Mouse (Mus musculus): ENCODE measurements at regions not wholly inside any gene's neighbourhood (a gene's known extent, or its start where the extent isn't known, plus 50 kb on each side); places are given as distances from the start of the nearest gene placed in this dataset.

- Histone ChIP-seq H3K4me3 (ENCODE audit: low read length) (no peak overlapping the region), H3K4me2 (ENCODE audit: low read depth, low read length) (no peak overlapping the region), H3K9ac (ENCODE audit: low read length) (no peak overlapping the region), H3K9me3 (replicated peaks; ENCODE audit: control insufficient read depth, low read length) (no peaks in the 10 kb centered on the region), H3K36me3 (ENCODE audit: control insufficient read depth, insufficient read depth) (no peaks in the 10 kb centered on the region), H3K4me1 (ENCODE audit: control insufficient read depth, insufficient read depth, low read length) (peaks cover 2% of the 10 kb centered on the region; the same call in 1 of the 2 replicates), H3K27me3 (ENCODE audit: control insufficient read depth, insufficient read depth, low read length) (no peaks in the 10 kb centered on the region), H3K27ac (ENCODE audit: low read length) (no peak overlapping the region)
- no peak for ATAC-seq (replicated peaks; ENCODE audit: extremely low read depth, insufficient read depth, low FRiP score)
- WGBS = 53% methylated on average over 10 of the region's 10 CpGs
These were observed 138.1 kb upstream of the Rbm19 start for GRCm38 (mm10) chr5:119978096-119978715.

DNA sequence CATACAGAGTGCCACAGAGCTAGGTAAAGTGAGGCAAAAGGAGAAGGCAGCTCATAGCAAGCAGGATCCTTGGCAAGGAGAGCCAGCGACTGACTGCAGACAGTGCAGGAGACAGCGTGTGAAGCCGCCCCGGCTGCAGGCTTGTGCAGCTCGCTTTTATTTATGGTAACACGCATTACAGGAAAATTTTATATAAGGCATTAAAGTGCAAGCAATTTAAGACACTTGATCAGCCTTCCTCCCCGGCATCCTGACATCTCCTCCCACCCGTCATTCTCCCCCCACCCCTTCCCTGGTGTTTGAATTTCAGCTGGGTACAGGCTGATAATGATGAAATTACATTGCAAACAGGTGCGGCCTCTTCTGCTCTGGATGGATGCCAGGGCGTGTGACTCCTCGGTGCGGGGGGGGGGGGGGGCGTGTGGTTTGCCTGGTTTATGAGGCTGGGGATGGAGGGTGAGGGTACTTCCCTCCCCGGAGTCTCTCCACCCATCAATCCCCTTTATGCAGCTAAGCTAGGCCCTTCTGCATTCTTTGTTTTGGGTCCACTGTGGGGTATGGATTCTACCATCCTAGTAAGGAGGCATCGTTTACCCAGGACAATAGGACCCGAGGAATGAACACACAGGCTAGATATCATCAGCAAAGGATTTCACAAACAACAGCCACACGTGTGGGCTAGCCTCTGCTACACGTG is 135.0 kb upstream of the Rbm19 start:
- no peak overlapping the region for H3K4me2 ChIP-seq (ENCODE audit: low read depth, low read length)
- 58% methylated on average over 18 of the region's 18 CpGs for WGBS
- ATAC-seq (replicated peaks; ENCODE audit: extremely low read depth, insufficient read depth, low FRiP score) = 0 out of 2 replicates have a peak, but pooled peaks have one; percentile 32
- no peak overlapping the region for H3K27ac ChIP-seq (ENCODE audit: low read length)
- no peaks in the 10 kb centered on the region for H3K27me3 ChIP-seq (ENCODE audit: control insufficient read depth, insufficient read depth, low read length)
- H3K4me3 ChIP-seq (ENCODE audit: low read length) = no peak overlapping the region
- H3K9ac ChIP-seq (ENCODE audit: low read length) = no peak overlapping the region
- no peaks in the 10 kb centered on the region for H3K36me3 ChIP-seq (ENCODE audit: control insufficient read depth, insufficient read depth)
- peaks cover 2% of the 10 kb centered on the region; the same call in 1 of the 2 replicates for H3K4me1 ChIP-seq (ENCODE audit: control insufficient read depth, insufficient read depth, low read length)
- no peaks in the 10 kb centered on the region for H3K9me3 ChIP-seq (replicated peaks; ENCODE audit: control insufficient read depth, low read length)

DNA sequence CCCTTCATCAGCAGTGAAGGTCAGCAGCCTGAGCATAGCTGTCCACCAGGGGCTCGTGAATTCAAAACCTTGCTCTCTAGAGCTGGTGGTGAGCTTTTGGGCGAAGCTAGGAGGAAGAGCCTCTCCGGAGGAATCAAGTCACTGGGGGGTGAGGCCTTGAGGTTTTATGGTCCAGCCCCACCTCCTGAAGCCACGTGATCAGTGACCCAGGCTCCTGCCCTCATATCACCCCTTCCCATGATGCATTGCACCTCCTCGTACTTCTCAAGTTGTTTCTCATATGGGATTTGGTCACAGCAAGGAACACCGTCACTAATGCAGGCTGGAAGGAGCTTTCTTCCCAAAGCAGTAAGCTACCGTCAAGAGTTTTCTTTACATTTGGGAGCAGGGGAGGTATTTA is 132.1 kb upstream of the Rbm19 start:
- Histone ChIP-seq H3K36me3 (ENCODE audit: control insufficient read depth, insufficient read depth) (no peaks in the 10 kb centered on the region), H3K27ac (ENCODE audit: low read length) (no peak overlapping the region), H3K4me2 (ENCODE audit: low read depth, low read length) (no peak overlapping the region), H3K27me3 (ENCODE audit: control insufficient read depth, insufficient read depth, low read length) (no peaks in the 10 kb centered on the region), H3K9ac (ENCODE audit: low read length) (no peak overlapping the region), H3K4me3 (ENCODE audit: low read length) (no peak overlapping the region), H3K4me1 (ENCODE audit: control insufficient read depth, insufficient read depth, low read length) (peaks cover 7% of the 10 kb centered on the region), H3K9me3 (replicated peaks; ENCODE audit: control insufficient read depth, low read length) (no peaks in the 10 kb centered on the region)
- 74% methylated on average over 7 of the region's 7 CpGs for WGBS
- ATAC-seq (replicated peaks; ENCODE audit: extremely low read depth, insufficient read depth, low FRiP score) = no peak

GRCm38 (mm10) chr5:119992130-119992529 is 124.1 kb upstream of the Rbm19 start:
- ATAC-seq (replicated peaks; ENCODE audit: extremely low read depth, insufficient read depth, low FRiP score) = no peak
- no peaks in the 10 kb centered on the region for H3K9me3 ChIP-seq (replicated peaks; ENCODE audit: control insufficient read depth, low read length)
- no peak overlapping the region for H3K9ac ChIP-seq (ENCODE audit: low read length)
- H3K27me3 ChIP-seq (ENCODE audit: control insufficient read depth, insufficient read depth, low read length) = no peaks in the 10 kb centered on the region
- H3K4me1 ChIP-seq (ENCODE audit: control insufficient read depth, insufficient read depth, low read length) = peaks cover 11% of the 10 kb centered on the region; the same call in 1 of the 2 replicates
- 80% methylated on average over 3 of the region's 3 CpGs for WGBS
- H3K36me3 ChIP-seq (ENCODE audit: control insufficient read depth, insufficient read depth) = no peaks in the 10 kb centered on the region
- no peak overlapping the region for H3K27ac ChIP-seq (ENCODE audit: low read length)
- H3K4me2 ChIP-seq (ENCODE audit: low read depth, low read length) = no peak overlapping the region
- H3K4me3 ChIP-seq (ENCODE audit: low read length) = no peak overlapping the region

GRCm38 (mm10) chr5:119995726-119996125 is 120.5 kb upstream of the Rbm19 start:
- Histone ChIP-seq H3K27me3 (ENCODE audit: control insufficient read depth, insufficient read depth, low read length) (no peaks in the 10 kb centered on the region), H3K9ac (ENCODE audit: low read length) (no peak overlapping the region), H3K9me3 (replicated peaks; ENCODE audit: control insufficient read depth, low read length) (no peaks in the 10 kb centered on the region), H3K4me2 (ENCODE audit: low read depth, low read length) (no peak overlapping the region), H3K4me3 (ENCODE audit: low read length) (no peak overlapping the region), H3K36me3 (ENCODE audit: control insufficient read depth, insufficient read depth) (no peaks in the 10 kb centered on the region), H3K27ac (ENCODE audit: low read length) (no peak overlapping the region), H3K4me1 (ENCODE audit: control insufficient read depth, insufficient read depth, low read length) (no peaks in the 10 kb centered on the region)
- no peak for ATAC-seq (replicated peaks; ENCODE audit: extremely low read depth, insufficient read depth, low FRiP score)
- 89% methylated on average over 1 of the region's 1 CpGs for WGBS

DNA sequence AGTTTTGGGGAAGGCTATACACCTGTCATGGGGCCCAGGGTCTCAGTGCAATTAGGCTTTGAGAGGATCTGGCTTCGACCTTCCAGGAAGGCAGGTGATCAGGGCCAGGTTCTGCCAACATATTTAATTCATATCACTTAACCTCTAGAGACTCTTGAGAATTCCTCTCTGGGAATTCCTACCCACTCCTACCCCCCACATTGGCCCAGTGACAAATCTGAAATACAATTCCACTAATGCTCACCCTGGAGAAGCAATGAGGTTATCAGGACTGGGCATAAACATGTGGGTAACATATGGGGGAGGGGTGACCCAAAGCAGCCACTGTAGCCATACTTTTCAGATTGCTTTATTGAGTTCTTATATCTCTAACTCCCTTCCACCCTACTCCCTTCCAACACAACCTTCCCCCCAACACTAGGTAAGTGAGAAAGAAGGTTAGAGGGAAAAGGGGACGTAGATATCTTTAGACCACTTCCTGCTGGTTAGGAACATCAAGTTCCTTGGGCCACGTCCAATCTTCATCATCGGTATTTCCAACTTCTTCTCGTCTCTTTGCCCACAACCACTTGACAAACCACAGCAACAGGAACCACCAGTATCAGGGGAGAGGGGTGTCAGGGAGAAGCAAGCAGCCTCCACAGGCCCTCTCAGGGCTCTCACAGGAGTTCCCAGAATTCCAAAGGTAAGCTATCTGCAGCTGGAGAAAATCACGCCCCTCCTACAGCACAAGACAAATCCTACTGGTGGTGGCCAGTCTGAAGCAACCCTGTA is 110.4 kb upstream of the Rbm19 start:
- peak overlapping the region; percentile 63 for H3K27ac ChIP-seq (ENCODE audit: low read length)
- H3K4me2 ChIP-seq (ENCODE audit: low read depth, low read length) = no peak overlapping the region
- H3K27me3 ChIP-seq (ENCODE audit: control insufficient read depth, insufficient read depth, low read length) = no peaks in the 10 kb centered on the region
- H3K9ac ChIP-seq (ENCODE audit: low read length) = no peak overlapping the region
- ATAC-seq (replicated peaks; ENCODE audit: extremely low read depth, insufficient read depth, low FRiP score) = peak; percentile 80
- WGBS = 34% methylated on average over 6 of the region's 6 CpGs
- H3K4me3 ChIP-seq (ENCODE audit: low read length) = no peak overlapping the region
- H3K4me1 ChIP-seq (ENCODE audit: control insufficient read depth, insufficient read depth, low read length) = peaks cover 10% of the 10 kb centered on the region
- H3K36me3 ChIP-seq (ENCODE audit: control insufficient read depth, insufficient read depth) = no peaks in the 10 kb centered on the region
- peaks cover 13% of the 10 kb centered on the region for H3K9me3 ChIP-seq (replicated peaks; ENCODE audit: control insufficient read depth, low read length)

DNA sequence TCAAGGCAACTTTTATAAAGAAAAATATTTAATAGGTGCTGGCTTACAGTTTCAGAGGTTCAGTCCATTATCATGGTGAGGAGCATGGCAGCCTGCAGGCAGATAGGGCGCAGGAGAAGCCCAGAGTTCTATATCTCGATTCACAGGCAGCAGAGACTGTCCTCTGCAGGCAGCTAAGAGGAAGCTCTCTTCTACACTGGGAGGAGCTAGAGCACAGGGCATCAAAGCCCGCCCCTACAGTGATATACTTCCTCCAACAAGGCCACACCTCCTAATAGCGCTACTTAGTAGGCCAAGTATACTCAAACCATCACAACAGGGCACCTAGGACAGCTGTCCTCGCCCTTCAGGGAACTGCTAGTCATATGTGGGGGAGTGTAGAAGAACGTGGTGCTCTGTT is 108.5 kb upstream of the Rbm19 start:
- H3K36me3 ChIP-seq (ENCODE audit: control insufficient read depth, insufficient read depth) = no peaks in the 10 kb centered on the region
- no peak for ATAC-seq (replicated peaks; ENCODE audit: extremely low read depth, insufficient read depth, low FRiP score)

GRCm38 (mm10) chr5:120008306-120008705 is 108.0 kb upstream of the Rbm19 start:
- WGBS = 85% methylated on average over 9 of the region's 9 CpGs
- no peak for ATAC-seq (replicated peaks; ENCODE audit: extremely low read depth, insufficient read depth, low FRiP score)
- no peaks in the 10 kb centered on the region for H3K36me3 ChIP-seq (ENCODE audit: control insufficient read depth, insufficient read depth)

More for the DNA sequence above, 108.5 kb upstream of the Rbm19 start:
- Histone ChIP-seq H3K9ac (ENCODE audit: low read length) (no peak overlapping the region), H3K9me3 (replicated peaks; ENCODE audit: control insufficient read depth, low read length) (peaks cover 13% of the 10 kb centered on the region), H3K27me3 (ENCODE audit: control insufficient read depth, insufficient read depth, low read length) (no peaks in the 10 kb centered on the region), H3K4me1 (ENCODE audit: control insufficient read depth, insufficient read depth, low read length) (peaks cover 10% of the 10 kb centered on the region), H3K4me3 (ENCODE audit: low read length) (no peak overlapping the region), H3K4me2 (ENCODE audit: low read depth, low read length) (no peak overlapping the region), H3K27ac (ENCODE audit: low read length) (no peak overlapping the region)
- WGBS = 75% methylated on average over 6 of the region's 6 CpGs

GRCm38 (mm10) chr5:120015417-120015816 is 100.8 kb upstream of the Rbm19 start:
- no peaks in the 10 kb centered on the region for H3K9me3 ChIP-seq (replicated peaks; ENCODE audit: control insufficient read depth, low read length)
- H3K9ac ChIP-seq (ENCODE audit: low read length) = no peak overlapping the region
- no peak overlapping the region for H3K27ac ChIP-seq (ENCODE audit: low read length)
- ATAC-seq (replicated peaks; ENCODE audit: extremely low read depth, insufficient read depth, low FRiP score) = peak; percentile 82
- no peaks in the 10 kb centered on the region for H3K36me3 ChIP-seq (ENCODE audit: control insufficient read depth, insufficient read depth)
- no peak overlapping the region for H3K4me2 ChIP-seq (ENCODE audit: low read depth, low read length)
- H3K27me3 ChIP-seq (ENCODE audit: control insufficient read depth, insufficient read depth, low read length) = peaks cover 16% of the 10 kb centered on the region
- 9% methylated on average over 10 of the region's 10 CpGs for WGBS
- H3K4me1 ChIP-seq (ENCODE audit: control insufficient read depth, insufficient read depth, low read length) = peaks cover 5% of the 10 kb centered on the region; the same call in 1 of the 2 replicates
- no peak overlapping the region for H3K4me3 ChIP-seq (ENCODE audit: low read length)

More at GRCm38 (mm10) chr5:120008306-120008705, 108.0 kb upstream of the Rbm19 start:
- H3K4me1 ChIP-seq (ENCODE audit: control insufficient read depth, insufficient read depth, low read length) = peaks cover 10% of the 10 kb centered on the region
- H3K27ac ChIP-seq (ENCODE audit: low read length) = no peak overlapping the region
- no peak overlapping the region for H3K4me3 ChIP-seq (ENCODE audit: low read length)
- H3K9me3 ChIP-seq (replicated peaks; ENCODE audit: control insufficient read depth, low read length) = peaks cover 13% of the 10 kb centered on the region
- H3K27me3 ChIP-seq (ENCODE audit: control insufficient read depth, insufficient read depth, low read length) = no peaks in the 10 kb centered on the region
- no peak overlapping the region for H3K4me2 ChIP-seq (ENCODE audit: low read depth, low read length)
- no peak overlapping the region for H3K9ac ChIP-seq (ENCODE audit: low read length)
